13 mouse cellular contexts compared by ENCODE assay signal in the genomic region with DNA sequence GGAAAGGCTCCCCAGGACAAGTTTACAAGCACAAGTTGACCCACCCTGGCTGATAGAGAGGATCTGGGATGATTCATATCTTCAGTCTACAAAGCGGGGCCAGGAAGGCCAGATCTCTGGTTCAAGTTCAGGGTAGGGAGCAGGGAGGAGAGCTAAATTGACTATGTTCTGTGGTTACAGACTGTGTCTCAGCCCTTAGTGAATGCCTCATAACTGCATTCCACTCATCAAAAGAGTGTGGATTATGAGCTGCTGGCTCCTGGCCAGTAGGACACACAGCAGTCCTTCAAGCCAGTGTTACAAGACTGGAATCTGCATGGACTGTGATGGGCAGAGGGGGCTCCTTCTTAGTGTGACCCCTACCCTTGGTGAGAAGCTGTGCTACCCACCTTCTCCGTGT. TPM values are rescaled to one million over a fixed set of nuclear protein-coding genes. Genes with fewer than 3 reads are reported as not detected.
DNase-seq lines count a peak whose midpoint lies in the region; ATAC-seq and TF ChIP-seq lines count a peak whose summit lies in the region.
"Had no signal": no experiment of that assay in that cellular context is flagged by ENCODE, and none has a peak within 500 bp of the region (broad histone marks: within the 10 kb centered on the region; RNA-seq: fewer than 3 reads in every experiment).

No protein-coding gene starts in this region.

- H3K9ac ChIP-seq in lung, postnatal 0 days (replicated peaks; ENCODE audit: low read depth), result no peak overlapping the region

- WGBS in lung, postnatal 0 days, result 54% methylated on average over 2 of the region's 2 CpGs

- no peak for TF ChIP-seq CTCF in layer of hippocampus, adult 2 months (conservative IDR thresholded peaks at IDR 0.05)
- TF ChIP-seq CTCF in lung, postnatal 0 days (IDR thresholded peaks at IDR 0.05), result no peak

- no peak overlapping the region for H3K4me2 ChIP-seq in lung, postnatal 0 days (replicated peaks; ENCODE audit: low read depth, low read length)
- H3K4me2 ChIP-seq: liver, embryonic 11.5 days had no signal

- no peak for DNase-seq in layer of hippocampus, adult 2 months (ENCODE audit: low spot score in 2 of 2)
- DNase-seq in layer of hippocampus, adult 8-10 months (ENCODE audit: low spot score in 2 of 2), result no peak
- DNase-seq in adrenal gland, adult 8-10 months, result peak; percentile 26
- peak; percentile 6 for DNase-seq in kidney, adult 18-20 months
- peak; percentile 8 for DNase-seq in lung, postnatal 0 days (ENCODE audit: low spot score)
- no peak for DNase-seq in adipocyte (ENCODE audit: low spot score)
- DNase-seq in ovary, postnatal 36 days (ENCODE audit: low spot score), result no peak
- DNase-seq in frontal cortex, adult 2 months (ENCODE audit: extremely low spot score in 1 of 2, low spot score in 1 of 2), result no peak
- DNase-seq: right cerebral cortex, adult 18-20 months; thymus, postnatal 25 days had no signal

- no peak overlapping the region for H3K4me3 ChIP-seq in layer of hippocampus, adult 2 months
- H3K4me3 ChIP-seq in lung, postnatal 0 days (ENCODE audit: low read depth, low read length), result no peak overlapping the region

- H3K9me3 ChIP-seq in lung, postnatal 0 days (ENCODE audit: low read length), result no peaks in the 10 kb centered on the region

- no peak for TF ChIP-seq EP300 in lung, postnatal 0 days (IDR thresholded peaks at IDR 0.05)

- no peak for ATAC-seq in lung, postnatal 0 days
- ATAC-seq: forebrain, embryonic 14.5 days; hindbrain, postnatal 0 days had no signal

- H3K27me3 ChIP-seq in lung, postnatal 0 days (replicated peaks; ENCODE audit: insufficient read depth, low read length), result no peaks in the 10 kb centered on the region

- H3K36me3 ChIP-seq in lung, postnatal 0 days (ENCODE audit: insufficient read depth, low read length), result no peaks in the 10 kb centered on the region

- H3K27ac ChIP-seq in layer of hippocampus, adult 2 months, result peak overlapping the region; percentile 76; the same call in 1 of the 2 replicates
- no peak overlapping the region for H3K27ac ChIP-seq in lung, postnatal 0 days (ENCODE audit: low read length)
- H3K27ac ChIP-seq: hindbrain, postnatal 0 days had no signal

- no peaks in the 10 kb centered on the region for H3K4me1 ChIP-seq in lung, postnatal 0 days (ENCODE audit: insufficient read depth, low read depth, low read length)

RNA-seq across cellular contexts. Expression of gene Cacnb2, which starts 48.4 kb away (rescaled TPM):
- total RNA-seq in layer of hippocampus, adult 2 months (2021), result 10 to 100 TPM; 90.1 to 98.7 TPM
- total RNA-seq in layer of hippocampus, adult 8-10 months (2022), result 10 to 100 TPM; 67.3 to 86.2 (median 82.8) TPM
- 10 to 100 TPM; 49.9 to 73.1 (median 57.5) TPM for total RNA-seq in adrenal gland, adult 8-10 months (2022)
- polyA plus RNA-seq in lung, postnatal 0 days (2015; fragmentation: Nextera tagmentation; extraction: Ambion mirVana), result 5.1 and 5.2 TPM in 2 replicates
- polyA plus RNA-seq in frontal cortex, adult 2 months (2012; rRNA removed), result 37.4 and 43.5 TPM in 2 replicates

Comparison
In these comparisons a context has a peak if more than half of its experiments do, and no peak if none do; other contexts are left out.
1. DNase-seq: peak in adrenal gland, adult 8-10 months (single experiment), kidney, adult 18-20 months (single experiment) and lung, postnatal 0 days (single experiment); none in layer of hippocampus, adult 2 months (0 of 2), layer of hippocampus, adult 8-10 months (0 of 2), adipocyte (single experiment), ovary, postnatal 36 days (single experiment) and frontal cortex, adult 2 months (0 of 2).